Mouse (Mus musculus) lung, postnatal 25 days (tissue): ENCODE results near the gene Ap1s1.

Source experiments
- DNase-seq: peaks from one replicate; pipeline ENCODE4 v3.0.0; 2022; ENCODE audit warnings: low spot score

The Ap1s1 gene

GRCm38 (mm10) chr5:137045402-137046323 lies at the start of gene Ap1s1:
Ap1s1 (minus strand) TSS chr5:137046135.
- peak; percentile 96 for DNase-seq

DNA sequence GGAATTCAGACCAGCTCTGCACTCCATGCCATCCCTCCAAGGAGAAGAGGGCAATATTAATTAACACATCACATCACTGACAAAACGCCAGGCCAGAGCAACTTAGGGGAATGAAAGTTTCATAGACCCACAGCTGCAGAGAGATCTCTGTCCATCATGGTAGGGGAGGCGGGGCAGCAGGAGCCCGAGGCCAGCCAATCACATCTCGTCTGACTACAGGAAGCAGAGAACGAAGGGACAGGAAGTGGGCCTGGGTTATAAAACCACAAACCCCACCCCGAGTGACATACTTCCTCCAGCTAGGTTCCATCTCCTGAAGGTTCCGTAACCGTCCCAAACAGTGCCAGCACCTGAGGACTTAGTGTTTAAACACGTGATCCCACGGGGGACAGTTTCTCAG lies 49.2 kb upstream of the Ap1s1 start:
- no peak for DNase-seq

GRCm38 (mm10) chr5:137093720-137094119 lies 47.8 kb upstream of the Ap1s1 start:
- DNase-seq = no peak

- no peak for DNase-seq
Measured at GRCm38 (mm10) chr5:137091560-137091959, 45.6 kb upstream of the Ap1s1 start.

- DNase-seq = no peak
Measured at GRCm38 (mm10) chr5:137090870-137091269, 44.9 kb upstream of the Ap1s1 start.

DNA sequence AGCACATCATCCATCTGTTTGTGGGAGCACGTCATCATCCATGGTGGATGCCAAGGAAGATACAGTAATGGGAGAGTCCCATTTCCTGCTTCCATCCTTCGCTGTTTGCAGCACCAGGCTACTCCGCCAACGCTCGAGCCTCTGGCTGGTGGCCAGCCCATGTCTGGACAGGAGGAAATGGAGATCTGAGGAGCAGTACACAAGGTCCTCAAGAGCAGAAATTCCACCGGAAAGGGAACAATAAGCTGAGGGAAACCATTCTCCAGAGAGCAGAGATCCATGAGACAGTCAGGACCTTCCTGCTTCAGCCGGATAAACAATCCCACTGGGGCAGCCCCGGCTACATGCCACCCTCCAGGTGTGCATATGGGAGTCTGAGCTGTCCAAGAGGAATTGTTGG lies 41.5 kb upstream of the Ap1s1 start:
- peak; percentile 91 for DNase-seq

DNA sequence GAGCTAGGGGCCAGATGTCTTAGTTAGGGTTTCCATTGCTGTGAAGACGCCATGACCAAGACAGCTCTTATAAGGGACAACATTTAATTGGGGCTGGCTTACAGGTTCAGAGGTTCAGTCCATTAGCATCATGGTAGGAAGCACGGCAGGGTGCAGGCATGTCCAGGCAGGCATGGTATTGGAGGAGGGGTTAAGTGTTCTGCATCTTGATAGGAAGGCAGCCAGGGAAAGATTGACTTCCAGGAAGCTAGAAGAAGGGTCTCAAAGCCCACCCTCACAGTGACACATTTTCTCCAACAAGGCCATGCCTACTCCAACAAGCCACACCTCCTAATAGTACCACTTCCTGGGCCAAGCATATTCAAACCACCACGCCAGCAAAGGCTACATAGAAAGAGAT lies 39.8 kb upstream of the Ap1s1 start:
- no peak for DNase-seq

DNA sequence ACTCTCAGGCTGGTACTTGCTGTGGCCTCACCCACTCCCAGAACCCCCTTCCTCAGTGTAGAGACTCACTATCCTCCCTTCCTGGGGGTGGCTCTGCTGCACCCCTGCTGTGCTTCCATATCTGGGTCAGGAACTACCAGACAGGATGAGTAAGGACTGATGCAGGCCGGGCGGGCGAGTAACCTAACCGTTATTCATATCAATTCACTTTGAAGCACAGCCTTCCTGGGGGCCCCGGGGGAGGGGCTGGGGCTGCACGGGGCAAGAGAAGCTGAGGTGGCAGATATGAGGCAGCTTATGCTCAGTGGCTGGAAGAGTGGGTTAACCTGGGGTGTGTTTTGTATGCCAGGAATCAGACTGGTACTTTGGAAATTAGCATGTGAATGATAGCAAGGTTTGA lies 39.1 kb upstream of the Ap1s1 start:
- DNase-seq = no peak

DNA sequence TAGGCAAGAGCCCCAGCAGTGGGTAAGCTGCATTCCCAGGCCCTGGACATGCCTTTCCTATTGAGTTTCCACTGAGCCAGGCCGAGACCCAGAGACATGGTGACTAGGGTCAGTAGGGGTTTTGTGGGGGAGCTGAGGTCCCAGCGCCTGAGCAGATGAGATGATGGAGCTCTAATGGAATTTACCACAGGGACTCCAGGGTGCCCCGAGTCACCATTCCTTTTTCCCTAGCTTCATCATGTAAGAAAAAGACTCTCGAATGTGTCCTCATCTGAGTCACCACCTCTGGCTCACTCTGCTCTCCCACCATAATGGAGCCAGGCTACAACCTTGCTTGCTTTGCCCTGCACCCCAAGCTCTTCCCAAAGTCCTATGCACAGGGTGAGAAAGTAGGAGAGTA lies 37.1 kb upstream of the Ap1s1 start:
- DNase-seq = no peak

GRCm38 (mm10) chr5:137079849-137080248 lies 33.9 kb upstream of the Ap1s1 start:
- peak; percentile 81 for DNase-seq

DNA sequence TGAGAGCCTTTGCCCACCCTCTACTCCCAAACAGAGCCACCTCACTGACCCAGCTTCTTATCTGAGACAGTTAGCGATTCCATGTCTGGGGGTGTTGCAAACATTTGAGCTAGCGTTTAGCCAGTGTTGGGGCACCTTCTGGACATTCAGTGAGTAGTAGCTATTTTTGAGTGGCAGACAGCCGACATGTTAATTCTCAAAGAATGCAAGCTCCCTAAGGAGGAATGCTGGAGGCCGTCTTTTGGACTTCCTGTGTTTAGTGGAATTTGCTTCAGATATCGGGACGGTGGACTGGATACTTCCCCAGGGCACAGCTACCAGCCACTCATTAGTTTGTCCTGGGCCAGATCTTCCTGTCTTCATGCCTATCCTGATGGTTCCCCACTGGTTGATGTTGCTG lies 32.7 kb upstream of the Ap1s1 start:
- no peak for DNase-seq

GRCm38 (mm10) chr5:137078041-137078440 lies 32.1 kb upstream of the Ap1s1 start:
- DNase-seq = peak; percentile 59

DNA sequence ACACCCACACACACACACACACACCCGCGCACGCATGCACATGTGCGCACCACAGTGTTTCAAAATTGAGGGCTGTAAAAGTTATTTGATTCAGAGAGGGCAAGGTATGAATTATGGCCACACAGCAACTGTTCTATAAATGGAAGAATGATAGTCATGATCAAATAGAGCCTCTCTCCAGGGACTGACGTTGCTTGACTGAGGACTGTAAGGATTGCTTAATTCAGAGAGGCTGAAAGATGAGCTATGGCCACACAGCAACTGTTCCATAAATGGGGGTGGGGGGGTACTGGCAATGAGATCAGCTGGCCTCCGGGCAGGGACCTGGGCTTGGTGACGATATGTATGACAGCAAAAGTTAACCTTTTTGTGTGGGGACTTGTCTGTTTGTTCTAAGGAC lies 31.3 kb upstream of the Ap1s1 start:
- DNase-seq = no peak

- DNase-seq = peak; percentile 72
Measured at GRCm38 (mm10) chr5:137076191-137076930, 30.4 kb upstream of the Ap1s1 start.

DNA sequence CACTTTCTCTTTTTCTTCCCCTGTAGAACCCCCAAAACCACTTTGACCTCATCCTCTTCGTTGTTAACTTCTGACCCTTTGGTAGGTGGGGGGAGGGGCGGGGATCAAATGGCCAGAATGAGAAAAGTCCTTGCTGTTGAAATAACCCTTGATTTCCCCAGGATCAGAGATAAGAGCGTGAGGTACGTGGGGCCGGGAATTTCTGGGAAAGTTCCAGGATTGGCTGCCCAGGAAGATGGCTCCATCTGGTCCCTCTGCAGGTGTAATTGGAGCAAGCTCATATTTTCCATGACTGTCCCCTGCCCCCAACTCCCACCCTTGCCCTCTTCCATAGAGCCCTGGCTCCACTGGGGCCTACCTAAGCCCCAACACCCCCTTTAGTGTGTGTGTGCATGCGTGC lies 29.8 kb upstream of the Ap1s1 start:
- no peak for DNase-seq

GRCm38 (mm10) chr5:137074191-137074651 lies 28.3 kb upstream of the Ap1s1 start:
- peak; percentile 64 for DNase-seq

GRCm38 (mm10) chr5:137073141-137073540 lies 27.2 kb upstream of the Ap1s1 start:
- no peak for DNase-seq

DNA sequence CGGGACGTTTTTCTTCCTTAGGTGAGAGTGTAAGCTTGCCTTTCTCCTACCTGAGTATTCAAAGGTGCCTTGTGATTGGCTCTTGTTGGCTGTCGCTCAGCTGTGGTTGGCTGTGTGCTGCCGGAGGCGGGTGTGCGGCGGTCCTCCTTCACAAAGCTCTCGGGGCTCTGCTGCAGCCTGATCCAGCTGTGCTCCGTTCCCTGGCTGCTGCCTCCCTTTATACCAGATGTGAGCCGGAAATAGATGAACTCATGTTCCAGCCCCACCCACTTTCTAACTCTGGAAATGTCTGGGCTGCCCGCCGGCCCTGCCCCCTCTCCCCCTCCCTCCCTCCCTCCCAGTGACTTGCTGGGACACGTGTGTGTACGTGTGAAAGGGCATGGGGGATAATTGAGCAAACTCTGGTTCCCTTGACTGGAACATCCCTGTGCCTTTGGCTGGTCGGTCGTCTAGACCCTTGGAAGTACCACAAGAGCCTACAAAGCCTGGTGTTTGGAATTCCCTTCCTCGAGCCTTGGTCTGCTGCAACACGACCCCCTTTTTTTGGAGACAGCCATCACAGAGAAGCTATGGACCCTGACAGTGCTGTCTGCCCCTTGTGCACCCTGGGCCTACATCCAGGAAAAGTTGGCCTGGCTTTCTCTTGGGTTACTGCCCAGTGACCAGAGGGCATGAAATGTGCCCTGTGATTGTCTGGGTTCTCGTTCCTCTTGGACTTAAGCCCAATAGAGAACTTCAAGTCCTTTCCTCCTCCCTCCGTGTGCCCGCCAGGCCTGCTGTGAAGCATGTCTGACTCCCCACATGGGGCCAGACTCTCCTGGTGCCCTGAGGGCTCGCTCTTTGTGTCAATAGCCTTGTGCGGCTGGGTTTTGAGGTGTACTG lies 26.4 kb upstream of the Ap1s1 start, which contains the start of gene Serpine1:
Serpine1 (minus strand) TSS at position 190 of the 882 bp plus-strand sequence.
- peak; percentile 92 for DNase-seq

GRCm38 (mm10) chr5:137070881-137071605 lies 25.1 kb upstream of the Ap1s1 start:
- no peak for DNase-seq

GRCm38 (mm10) chr5:137068711-137069110 lies 22.8 kb upstream of the Ap1s1 start:
- DNase-seq = no peak

DNA sequence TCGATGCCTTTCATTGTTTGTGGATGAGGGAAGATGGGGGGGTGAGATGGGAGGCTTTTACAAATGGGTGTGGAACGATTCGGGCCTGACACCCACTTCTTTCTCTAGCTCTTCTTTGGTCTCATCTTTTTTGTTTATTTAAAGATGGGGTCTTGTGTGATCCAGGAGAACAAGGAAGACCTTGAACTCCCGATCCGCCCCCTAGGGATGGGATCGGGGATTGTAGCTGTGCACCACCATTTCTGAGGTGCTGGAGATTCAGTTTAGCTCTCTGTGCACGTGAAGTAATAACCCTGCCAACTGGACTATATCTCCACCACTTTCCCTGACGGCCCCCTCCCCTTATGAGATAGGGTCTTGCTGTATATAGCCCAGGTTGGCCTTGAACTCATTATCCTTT lies 20.0 kb upstream of the Ap1s1 start:
- no peak for DNase-seq
